Mouse (Mus musculus) forebrain, embryonic 11.5 days (tissue): Measurements from ENCODE around the gene Plxna1. TPM values are rescaled to one million over a fixed set of nuclear protein-coding genes. Genes with fewer than 3 reads are reported as not detected.

Experiments
- ATAC-seq: fragments of 200-750 bp; cut with Nextera tagmentation; replicated peaks from 2 replicates; pipeline ENCODE4 v1.8.0; 2017; ENCODE audit warnings: moderate TSS enrichment; ENCODE audit not compliant: low FRiP score
- DNase-seq: peaks from one replicate; pipeline ENCODE4 v3.0.0-alpha.2; 2017; ENCODE audit warnings: low spot score
- H3K27ac ChIP-seq: fragments of 300-500 bp; sonication (generic); 2 replicates; pipeline ENCODE4 v1.5.1; 2014; ENCODE audit warnings: low read depth, low read length
- H3K27me3 ChIP-seq: fragments of 300-500 bp; sonication (generic); 2 replicates; pipeline ENCODE4 v1.6.1; 2014; ENCODE audit warnings: mild to moderate bottlenecking, low read length, mixed read lengths; ENCODE audit not compliant: control insufficient read depth, insufficient read depth
- H3K36me3 ChIP-seq: fragments of 300-500 bp; sonication (generic); 2 replicates; pipeline ENCODE4 v1.6.1; 2014; ENCODE audit warnings: mild to moderate bottlenecking, low read length, moderate library complexity, mixed read lengths; ENCODE audit not compliant: control insufficient read depth, insufficient read depth
- H3K4me1 ChIP-seq: fragments of 300-500 bp; sonication (generic); replicated peaks from 2 replicates; pipeline ENCODE4 v1.6.1; 2014; ENCODE audit warnings: low read length, mixed read lengths; ENCODE audit not compliant: control insufficient read depth, insufficient read depth
- H3K4me2 ChIP-seq: fragments of 300-500 bp; sonication (generic); 2 replicates; pipeline ENCODE4 v1.6.1; 2014; ENCODE audit warnings: low read depth, mild to moderate bottlenecking, low read length, moderate library complexity, mixed read lengths; ENCODE audit not compliant: severe bottlenecking
- H3K4me3 ChIP-seq: fragments of 300-500 bp; sonication (generic); 2 replicates; pipeline ENCODE4 v1.5.1; 2014; ENCODE audit warnings: low read depth, low read length
- H3K9ac ChIP-seq: fragments of 300-500 bp; sonication (generic); 2 replicates; pipeline ENCODE4 v1.6.1; 2014; ENCODE audit warnings: low read length
- H3K9me3 ChIP-seq: fragments of 300-500 bp; sonication (generic); 2 replicates; pipeline ENCODE4 v1.6.1; 2016; ENCODE audit warnings: low read length, mixed read lengths; ENCODE audit not compliant: control insufficient read depth
- WGBS: fragments of 180-500 bp; shearing (Covaris S2); extraction: QIAGEN DNeasy Blood & Tissue Kit; methylation state at CpG from one replicate; pipeline ENCODE4 v1.1.7; 2014; 5-methylcytosine and 5-hydroxymethylcytosine counted together
- polyA plus RNA-seq: library from polyadenylated mRNA; unstranded; fragments of >200 nt; fragmentation: Nextera tagmentation; extraction: Ambion mirVana; gene quantifications from 2 replicates; pipeline ENCODE4 v1.2.1, GENCODE M21; 2014

Gene Plxna1
- 38.0 and 41.5 TPM in 2 replicates for polyA plus RNA-seq

- Histone ChIP-seq H3K9me3 (no peaks in the 10 kb centered on the region), H3K27ac (peak within 1 kb of the TSS; percentile 12; the same call in 1 of the 2 replicates), H3K4me1 (peaks cover 24% of the 10 kb centered on the region), H3K9ac (peak within 1 kb of the TSS; percentile 97), H3K4me2 (peak within 1 kb of the TSS; percentile 96), H3K36me3 (no peaks in the 10 kb centered on the region), H3K4me3 (peak within 1 kb of the TSS; percentile 98), H3K27me3 (peaks cover 6% of the 10 kb centered on the region)
- DNase-seq (peak; percentile 89), ATAC-seq (peak; percentile 77)
- under 1% methylated on average over 81 of the region's 110 CpGs for WGBS
These were observed at the start of gene Plxna1 for GRCm38 (mm10) chr6:89362281-89363106. TSS of gene Plxna1 (minus strand) at chr6:89362620.

- H3K36me3 ChIP-seq: no peaks in the 10 kb centered on the region
- no peaks in the 10 kb centered on the region for H3K27me3 ChIP-seq
- H3K27ac ChIP-seq: no peak overlapping the region
- no peak for DNase-seq
- WGBS: 93% methylated on average over 1 of the region's 1 CpGs
- H3K9ac ChIP-seq: no peak overlapping the region
- no peak overlapping the region for H3K4me2 ChIP-seq
- H3K4me1 ChIP-seq: no peaks in the 10 kb centered on the region
- no peak for ATAC-seq
- H3K4me3 ChIP-seq: no peak overlapping the region
- H3K9me3 ChIP-seq: no peaks in the 10 kb centered on the region
These were observed 46.6 kb upstream of the Plxna1 start for GRCm38 (mm10) chr6:89409041-89409440.

- no peaks in the 10 kb centered on the region for H3K27me3 ChIP-seq
- no peak for ATAC-seq
- DNase-seq: no peak
These were observed 45.8 kb upstream of the Plxna1 start for GRCm38 (mm10) chr6:89408259-89408658.

GRCm38 (mm10) chr6:89407247-89407889 lies 44.9 kb upstream of the Plxna1 start:
- H3K27me3 ChIP-seq: no peaks in the 10 kb centered on the region
- no peak overlapping the region for H3K4me3 ChIP-seq
- ATAC-seq: no peak
- no peak overlapping the region for H3K9ac ChIP-seq
- H3K9me3 ChIP-seq: no peaks in the 10 kb centered on the region
- no peak overlapping the region for H3K4me2 ChIP-seq
- WGBS: 72% methylated on average over 3 of the region's 3 CpGs
- H3K4me1 ChIP-seq: no peaks in the 10 kb centered on the region
- no peak for DNase-seq
- H3K27ac ChIP-seq: no peak overlapping the region
- no peaks in the 10 kb centered on the region for H3K36me3 ChIP-seq

More at GRCm38 (mm10) chr6:89408259-89408658, 45.8 kb upstream of the Plxna1 start:
- WGBS: 86% methylated on average over 5 of the region's 5 CpGs
- H3K4me3 ChIP-seq: no peak overlapping the region
- H3K4me1 ChIP-seq: no peaks in the 10 kb centered on the region
- H3K9me3 ChIP-seq: no peaks in the 10 kb centered on the region
- H3K27ac ChIP-seq: no peak overlapping the region
- H3K9ac ChIP-seq: no peak overlapping the region
- no peak overlapping the region for H3K4me2 ChIP-seq
- H3K36me3 ChIP-seq: no peaks in the 10 kb centered on the region

- no peaks in the 10 kb centered on the region for H3K9me3 ChIP-seq
- no peak overlapping the region for H3K4me3 ChIP-seq
- 80% methylated on average over 2 of the region's 2 CpGs for WGBS
- ATAC-seq: no peak
- H3K36me3 ChIP-seq: no peaks in the 10 kb centered on the region
- H3K27me3 ChIP-seq: no peaks in the 10 kb centered on the region
- no peak overlapping the region for H3K4me2 ChIP-seq
- no peaks in the 10 kb centered on the region for H3K4me1 ChIP-seq
- no peak for DNase-seq
- no peak overlapping the region for H3K27ac ChIP-seq
- no peak overlapping the region for H3K9ac ChIP-seq
These were observed 42.5 kb upstream of the Plxna1 start for GRCm38 (mm10) chr6:89404964-89405363.

GRCm38 (mm10) chr6:89403257-89404225 lies 41.1 kb upstream of the Plxna1 start:
- Histone ChIP-seq H3K9me3 (no peaks in the 10 kb centered on the region), H3K4me1 (no peaks in the 10 kb centered on the region), H3K4me2 (no peak overlapping the region), H3K27ac (no peak overlapping the region), H3K36me3 (no peaks in the 10 kb centered on the region), H3K4me3 (no peak overlapping the region), H3K9ac (no peak overlapping the region), H3K27me3 (no peaks in the 10 kb centered on the region)
- WGBS: 82% methylated on average over 2 of the region's 2 CpGs
- ATAC-seq (no peak), DNase-seq (no peak)

- Histone ChIP-seq H3K4me2 (no peak overlapping the region), H3K9ac (no peak overlapping the region), H3K4me3 (no peak overlapping the region), H3K9me3 (no peaks in the 10 kb centered on the region), H3K36me3 (no peaks in the 10 kb centered on the region), H3K27ac (no peak overlapping the region), H3K27me3 (no peaks in the 10 kb centered on the region), H3K4me1 (no peaks in the 10 kb centered on the region)
- WGBS: 69% methylated on average over 2 of the region's 2 CpGs
- DNase-seq (no peak), ATAC-seq (no peak)
These were observed 40.0 kb upstream of the Plxna1 start for GRCm38 (mm10) chr6:89402406-89402805.

GRCm38 (mm10) chr6:89399564-89399963 lies 37.1 kb upstream of the Plxna1 start:
- no peaks in the 10 kb centered on the region for H3K36me3 ChIP-seq
- no peak overlapping the region for H3K4me3 ChIP-seq
- H3K9ac ChIP-seq: no peak overlapping the region
- no peaks in the 10 kb centered on the region for H3K27me3 ChIP-seq
- ATAC-seq (no peak), DNase-seq (no peak)
- 97% methylated on average over 1 of the region's 1 CpGs for WGBS
- no peaks in the 10 kb centered on the region for H3K9me3 ChIP-seq
- no peak overlapping the region for H3K27ac ChIP-seq
- H3K4me2 ChIP-seq: no peak overlapping the region
- H3K4me1 ChIP-seq: no peaks in the 10 kb centered on the region
